Mouse (Mus musculus) liver, embryonic 14.5 days (tissue): ENCODE data around the gene Map2k5.

Experiments
- CTCF ChIP-seq: IDR thresholded peaks from 2 replicates; pipeline ENCODE4 v1.5.1; 2016; ENCODE audit warnings: antibody characterized with exemption, low read depth, control low read depth
- EP300 ChIP-seq: IDR thresholded peaks from 2 replicates; pipeline ENCODE4 v1.6.1; 2016; ENCODE audit warnings: antibody characterized with exemption, low read depth

- no peak for TF ChIP-seq CTCF
- no peak for TF ChIP-seq EP300
These were observed 229.0 kb downstream of the Map2k5 start, which contains the start of gene Skor1 for GRCm38 (mm10) chr9:63148410-63149371.
